ENCODE assay signal across 16 mouse cellular contexts in genomic region chr3:30160346-30160745, GRCm38 (mm10).
DNase-seq lines count a peak whose midpoint lies in the region; ATAC-seq and TF ChIP-seq lines count a peak whose summit lies in the region.
"Had no signal": no experiment of that assay in that cellular context is flagged by ENCODE, and none has a peak within 500 bp of the region (broad histone marks: within the 10 kb centered on the region; RNA-seq: fewer than 3 reads in every experiment).

No protein-coding gene starts in this region.

- no peaks in the 10 kb centered on the region for H3K9me3 ChIP-seq in midbrain, postnatal 0 days (ENCODE audit: low read length)
- no peaks in the 10 kb centered on the region for H3K9me3 ChIP-seq in midbrain, embryonic 14.5 days (ENCODE audit: control insufficient read depth, low read length)
- no peaks in the 10 kb centered on the region for H3K9me3 ChIP-seq in forebrain, embryonic 16.5 days (ENCODE audit: control insufficient read depth, low read length)
- H3K9me3 ChIP-seq: megakaryocyte, embryonic 14.5 days; stomach, embryonic 15.5 days had no signal

- TF ChIP-seq CTCF in left cerebral cortex, adult 2 months (IDR thresholded peaks at IDR 0.05), result peak; percentile 44
- peak; percentile 43 for TF ChIP-seq CTCF in midbrain, postnatal 0 days (IDR thresholded peaks at IDR 0.05)

- no peak overlapping the region for H3K4me3 ChIP-seq in left cerebral cortex, adult 2 months
- H3K4me3 ChIP-seq in midbrain, postnatal 0 days (ENCODE audit: low read depth, low read length), result no peak overlapping the region
- no peak overlapping the region for H3K4me3 ChIP-seq in midbrain, embryonic 14.5 days (replicated peaks; ENCODE audit: low read depth, low read length)
- H3K4me3 ChIP-seq in forebrain, embryonic 16.5 days (replicated peaks; ENCODE audit: low read length), result no peak overlapping the region
- H3K4me3 ChIP-seq: megakaryocyte, embryonic 14.5 days; stomach, embryonic 15.5 days had no signal

- no peak overlapping the region for H3K4me2 ChIP-seq in midbrain, postnatal 0 days (ENCODE audit: low read depth, low read length, poor library complexity, severe bottlenecking)
- H3K4me2 ChIP-seq in midbrain, embryonic 14.5 days (ENCODE audit: low read length), result no peak overlapping the region
- H3K4me2 ChIP-seq in forebrain, embryonic 16.5 days (ENCODE audit: low read length), result no peak overlapping the region
- H3K4me2 ChIP-seq: hindbrain, embryonic 14.5 days; stomach, embryonic 15.5 days had no signal

- WGBS in midbrain, postnatal 0 days, result 84% methylated on average over 5 of the region's 5 CpGs
- WGBS in midbrain, embryonic 14.5 days, result 82% methylated on average over 5 of the region's 5 CpGs
- 81% methylated on average over 5 of the region's 5 CpGs for WGBS in forebrain, embryonic 16.5 days

- no peaks in the 10 kb centered on the region for H3K27me3 ChIP-seq in midbrain, postnatal 0 days (ENCODE audit: insufficient read depth, low read length)
- no peaks in the 10 kb centered on the region for H3K27me3 ChIP-seq in midbrain, embryonic 14.5 days (ENCODE audit: control insufficient read depth, insufficient read depth, low read length)
- H3K27me3 ChIP-seq in forebrain, embryonic 16.5 days (replicated peaks; ENCODE audit: control insufficient read depth, insufficient read depth, low read length), result peaks cover 11% of the 10 kb centered on the region
- H3K27me3 ChIP-seq: CH12.LX; megakaryocyte, embryonic 14.5 days; stomach, embryonic 15.5 days had no signal

- ATAC-seq in midbrain, postnatal 0 days (ENCODE audit: low FRiP score), result no peak
- no peak for ATAC-seq in midbrain, embryonic 14.5 days (ENCODE audit: low FRiP score, low TSS enrichment)
- ATAC-seq in forebrain, embryonic 16.5 days, result no peak
- ATAC-seq in megakaryocyte, adult 5-6 weeks (ENCODE audit: poor library complexity, severe bottlenecking), result no peak

- H3K36me3 ChIP-seq in midbrain, postnatal 0 days (ENCODE audit: insufficient read depth, low read length), result no peaks in the 10 kb centered on the region
- no peaks in the 10 kb centered on the region for H3K36me3 ChIP-seq in midbrain, embryonic 14.5 days (ENCODE audit: control insufficient read depth, insufficient read depth, low read length)
- no peaks in the 10 kb centered on the region for H3K36me3 ChIP-seq in forebrain, embryonic 16.5 days (ENCODE audit: control insufficient read depth, insufficient read depth)
- H3K36me3 ChIP-seq: stomach, embryonic 15.5 days had no signal

- H3K9ac ChIP-seq in midbrain, postnatal 0 days (replicated peaks; ENCODE audit: low read length, poor library complexity, severe bottlenecking), result no peak overlapping the region
- H3K9ac ChIP-seq in midbrain, embryonic 14.5 days (replicated peaks; ENCODE audit: low read length), result no peak overlapping the region
- H3K9ac ChIP-seq in forebrain, embryonic 16.5 days (replicated peaks; ENCODE audit: low read depth, low read length), result no peak overlapping the region
- H3K9ac ChIP-seq: hindbrain, embryonic 14.5 days; liver, embryonic 14.5 days; stomach, embryonic 15.5 days had no signal

- no peaks in the 10 kb centered on the region for H3K4me1 ChIP-seq in midbrain, postnatal 0 days (ENCODE audit: insufficient read depth, low read length)
- H3K4me1 ChIP-seq in midbrain, embryonic 14.5 days (ENCODE audit: control insufficient read depth, insufficient read depth, low read length), result no peaks in the 10 kb centered on the region
- no peaks in the 10 kb centered on the region; the same call in 1 of the 2 replicates for H3K4me1 ChIP-seq in forebrain, embryonic 16.5 days (replicated peaks; ENCODE audit: control insufficient read depth, insufficient read depth, low read length)

- intact Hi-C loops in left cerebral cortex, adult 2 months (cut with DNase I), result loop anchor here (10.0 kb wide), 1 partner anchor 346 kb away; no protein-coding TSS in a partner anchor
- intact Hi-C loops in left cerebral cortex, postnatal 14 days (cut with DNase I), result no loop called here

- no peak for DNase-seq in left cerebral cortex, adult 2 months (ENCODE audit: extremely low spot score in 1 of 2, low spot score in 2 of 2)
- DNase-seq in left cerebral cortex, postnatal 14 days (ENCODE audit: low spot score in 2 of 2), result no peak
- no peak for DNase-seq in midbrain, postnatal 0 days (ENCODE audit: low spot score)
- no peak for DNase-seq in midbrain, embryonic 14.5 days
- peak; percentile 8 for DNase-seq in brain, adult 2 months (ENCODE audit: low read depth, low spot score)
- DNase-seq: adrenal gland, postnatal 36 days; cerebellum, adult 9-11 months; gastrocnemius, postnatal 14 days; kidney, adult 18-20 months had no signal

- no peak overlapping the region for H3K27ac ChIP-seq in left cerebral cortex, adult 2 months
- H3K27ac ChIP-seq in midbrain, postnatal 0 days (ENCODE audit: low read depth, low read length), result no peak overlapping the region
- no peak overlapping the region for H3K27ac ChIP-seq in midbrain, embryonic 14.5 days (replicated peaks; ENCODE audit: low read depth, low read length)
- no peak overlapping the region for H3K27ac ChIP-seq in forebrain, embryonic 16.5 days (ENCODE audit: low read length)
- H3K27ac ChIP-seq: hindbrain, embryonic 14.5 days; liver, embryonic 14.5 days; stomach, embryonic 15.5 days had no signal
